Mouse (Mus musculus) limb, embryonic 11.5 days (tissue): ENCODE measurements around the gene Odf3b. TPM values are rescaled to one million over a fixed set of nuclear protein-coding genes. Genes with fewer than 3 reads are reported as not detected.

Experiments used
- ATAC-seq: fragments of 200-750 bp; cut with Nextera tagmentation; 2 replicates; pipeline ENCODE4 v1.8.0; 2017; ENCODE audit warnings: low read depth; ENCODE audit not compliant: insufficient number of reproducible peaks, low FRiP score, low TSS enrichment
- DNase-seq: peaks from one replicate; pipeline ENCODE4 v3.0.0-alpha.2; 2015; ENCODE audit warnings: low spot score
- H3K27ac ChIP-seq: fragments of 300-500 bp; sonication (generic); replicated peaks from 2 replicates; pipeline ENCODE4 v1.5.1; 2014; ENCODE audit warnings: low read depth, mild to moderate bottlenecking, low read length
- H3K27me3 ChIP-seq: fragments of 300-500 bp; sonication (generic); 2 replicates; pipeline ENCODE4 v1.6.1; 2014; ENCODE audit warnings: mild to moderate bottlenecking, low read length, mixed read lengths; ENCODE audit not compliant: control insufficient read depth, insufficient read depth
- H3K36me3 ChIP-seq: fragments of 300-500 bp; sonication (generic); 2 replicates; pipeline ENCODE4 v1.6.1; 2014; ENCODE audit warnings: mild to moderate bottlenecking, low read length, moderate library complexity, mixed read lengths; ENCODE audit not compliant: control insufficient read depth, insufficient read depth
- H3K4me1 ChIP-seq: fragments of 300-500 bp; sonication (generic); 2 replicates; pipeline ENCODE4 v1.6.1; 2014; ENCODE audit warnings: low read length, mixed read lengths; ENCODE audit not compliant: control insufficient read depth, insufficient read depth
- H3K4me2 ChIP-seq: fragments of 300-500 bp; sonication (generic); 2 replicates; pipeline ENCODE4 v1.6.1; 2014; ENCODE audit warnings: low read depth, mild to moderate bottlenecking, moderate library complexity; ENCODE audit not compliant: severe bottlenecking
- H3K4me3 ChIP-seq: fragments of 300-500 bp; sonication (generic); 2 replicates; pipeline ENCODE4 v1.5.1; 2014; ENCODE audit warnings: low read depth, low read length
- H3K9ac ChIP-seq: fragments of 300-500 bp; sonication (generic); 2 replicates; pipeline ENCODE4 v1.6.1; 2014; ENCODE audit warnings: mild to moderate bottlenecking, low read length
- H3K9me3 ChIP-seq: fragments of 300-500 bp; sonication (generic); 2 replicates; pipeline ENCODE4 v1.6.1; 2016; ENCODE audit warnings: low read length; ENCODE audit not compliant: control insufficient read depth
- WGBS: fragments of 180-500 bp; shearing (Covaris S2); extraction: QIAGEN DNeasy Blood & Tissue Kit; methylation state at CpG from one replicate; pipeline ENCODE4 v1.1.7; 2014; 5-methylcytosine and 5-hydroxymethylcytosine counted together
- polyA plus RNA-seq: library from polyadenylated mRNA; unstranded; fragments of >200 nt; fragmentation: Nextera tagmentation; extraction: Ambion mirVana; gene quantifications from 2 replicates; pipeline ENCODE4 v1.2.1, GENCODE M21; 2014

Gene Odf3b
- polyA plus RNA-seq, 1 experiment from 2014 or later: not detected

DNA sequence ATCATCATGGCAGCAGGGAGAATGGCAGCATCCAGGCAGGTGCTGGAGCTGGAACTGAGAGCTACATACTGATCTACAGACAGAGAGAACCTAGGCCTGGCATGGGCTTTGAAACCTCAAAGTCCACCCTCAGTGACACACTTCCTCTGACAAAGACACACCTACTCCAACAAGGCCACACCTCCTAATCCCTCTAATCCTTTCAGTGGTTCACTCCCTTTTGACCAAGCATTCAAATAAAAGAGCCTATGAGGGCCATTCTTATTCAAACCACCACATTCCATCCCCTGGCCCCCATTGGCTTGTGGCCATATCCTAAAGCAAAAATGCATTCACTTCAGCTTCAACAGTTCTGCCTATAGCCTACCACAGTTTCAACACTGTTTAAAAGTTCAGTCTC is 27.6 kb upstream of the Odf3b start:
- ATAC-seq (no peak), DNase-seq (no peak)
- no peak overlapping the region for H3K4me2 ChIP-seq
- H3K4me3 ChIP-seq: no peak overlapping the region
- H3K4me1 ChIP-seq: no peaks in the 10 kb centered on the region
- no peaks in the 10 kb centered on the region for H3K36me3 ChIP-seq
- no peak overlapping the region for H3K9ac ChIP-seq
- H3K27me3 ChIP-seq: no peaks in the 10 kb centered on the region
- no peak overlapping the region for H3K27ac ChIP-seq
- no peaks in the 10 kb centered on the region for H3K9me3 ChIP-seq

GRCm38 (mm10) chr15:89404831-89405623 is 25.9 kb upstream of the Odf3b start:
- Histone ChIP-seq H3K9me3 (no peaks in the 10 kb centered on the region), H3K27me3 (no peaks in the 10 kb centered on the region), H3K4me2 (no peak overlapping the region), H3K36me3 (no peaks in the 10 kb centered on the region), H3K27ac (no peak overlapping the region), H3K9ac (no peak overlapping the region), H3K4me1 (no peaks in the 10 kb centered on the region), H3K4me3 (no peak overlapping the region)
- ATAC-seq: no peak
- WGBS: 84% methylated on average over 10 of the region's 10 CpGs
- DNase-seq: no peak

DNA sequence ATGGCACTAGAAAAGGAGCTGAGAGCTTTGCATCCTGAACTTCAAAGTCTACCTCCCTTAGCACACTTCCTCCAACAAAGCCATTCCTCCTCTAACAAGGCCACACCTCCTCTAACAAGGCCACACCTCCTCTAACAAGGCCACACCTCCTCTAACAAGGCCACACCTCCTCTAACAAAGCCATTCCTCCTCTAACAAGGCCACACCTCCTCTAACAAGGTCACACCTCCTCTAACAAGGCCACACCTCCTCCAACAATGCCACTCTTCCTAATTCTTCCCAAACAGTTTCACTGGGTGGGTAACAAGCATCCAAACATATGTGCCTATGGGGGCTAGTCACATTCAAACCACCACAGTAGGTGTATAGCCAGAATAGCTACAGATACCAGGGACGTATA is 23.4 kb upstream of the Odf3b start:
- no peak overlapping the region for H3K4me3 ChIP-seq
- H3K9ac ChIP-seq: no peak overlapping the region
- no peak overlapping the region for H3K4me2 ChIP-seq
- no peaks in the 10 kb centered on the region for H3K27me3 ChIP-seq
- DNase-seq (no peak), ATAC-seq (no peak)
- H3K4me1 ChIP-seq: no peaks in the 10 kb centered on the region
- H3K27ac ChIP-seq: no peak overlapping the region
- H3K9me3 ChIP-seq: no peaks in the 10 kb centered on the region
- no peaks in the 10 kb centered on the region for H3K36me3 ChIP-seq
- 80% methylated on average over 1 of the region's 1 CpGs for WGBS

- Histone ChIP-seq H3K4me3 (no peak overlapping the region), H3K36me3 (no peaks in the 10 kb centered on the region), H3K9me3 (no peaks in the 10 kb centered on the region), H3K4me1 (no peaks in the 10 kb centered on the region), H3K27me3 (no peaks in the 10 kb centered on the region), H3K27ac (no peak overlapping the region), H3K4me2 (no peak overlapping the region), H3K9ac (no peak overlapping the region)
- ATAC-seq: no peak
- WGBS: 82% methylated on average over 1 of the region's 1 CpGs
- no peak for DNase-seq
Measured at GRCm38 (mm10) chr15:89399716-89400115, 20.6 kb upstream of the Odf3b start.

GRCm38 (mm10) chr15:89398146-89398545 is 19.1 kb upstream of the Odf3b start:
- Histone ChIP-seq H3K4me1 (no peaks in the 10 kb centered on the region), H3K36me3 (no peaks in the 10 kb centered on the region), H3K4me3 (no peak overlapping the region), H3K27me3 (no peaks in the 10 kb centered on the region), H3K9ac (no peak overlapping the region), H3K4me2 (no peak overlapping the region), H3K27ac (no peak overlapping the region), H3K9me3 (no peaks in the 10 kb centered on the region)
- WGBS: 85% methylated on average over 2 of the region's 2 CpGs
- DNase-seq (no peak), ATAC-seq (no peak)

DNA sequence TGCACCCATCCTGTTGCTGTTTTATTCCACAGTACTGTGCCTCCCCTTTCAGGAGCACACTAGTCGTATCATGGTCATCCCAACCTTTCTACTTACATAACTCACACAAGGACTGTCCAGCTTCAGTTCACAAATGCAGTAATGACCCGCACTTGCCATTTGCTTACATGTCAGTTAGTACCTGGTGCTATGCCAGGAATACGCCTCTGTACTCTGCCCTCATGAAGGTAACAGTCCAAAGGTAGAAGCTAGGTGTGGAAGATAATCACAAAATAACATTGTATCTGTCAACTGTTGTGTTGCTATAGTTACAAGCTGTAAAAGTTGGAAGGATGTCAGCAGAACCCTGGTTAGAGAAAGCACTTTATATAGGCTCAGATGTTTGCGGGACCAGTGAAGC is 17.8 kb upstream of the Odf3b start:
- H3K4me2 ChIP-seq: no peak overlapping the region
- no peaks in the 10 kb centered on the region for H3K36me3 ChIP-seq
- no peaks in the 10 kb centered on the region for H3K4me1 ChIP-seq
- H3K27me3 ChIP-seq: no peaks in the 10 kb centered on the region
- ATAC-seq (no peak), DNase-seq (no peak)
- H3K4me3 ChIP-seq: no peak overlapping the region
- 87% methylated on average over 4 of the region's 4 CpGs for WGBS
- no peak overlapping the region for H3K27ac ChIP-seq
- no peak overlapping the region for H3K9ac ChIP-seq
- no peaks in the 10 kb centered on the region for H3K9me3 ChIP-seq

- no peaks in the 10 kb centered on the region for H3K27me3 ChIP-seq
- H3K9ac ChIP-seq: no peak overlapping the region
- ATAC-seq (no peak), DNase-seq (no peak)
- no peaks in the 10 kb centered on the region for H3K4me1 ChIP-seq
- no peaks in the 10 kb centered on the region for H3K9me3 ChIP-seq
- no peaks in the 10 kb centered on the region for H3K36me3 ChIP-seq
- 90% methylated on average over 10 of the region's 10 CpGs for WGBS
- H3K4me2 ChIP-seq: no peak overlapping the region
- no peak overlapping the region for H3K27ac ChIP-seq
- no peak overlapping the region for H3K4me3 ChIP-seq
Measured at GRCm38 (mm10) chr15:89390081-89390480, 11.0 kb upstream of the Odf3b start.

- Histone ChIP-seq H3K36me3 (no peaks in the 10 kb centered on the region), H3K9ac (no peak overlapping the region), H3K4me3 (no peak overlapping the region), H3K9me3 (no peaks in the 10 kb centered on the region), H3K4me1 (no peaks in the 10 kb centered on the region), H3K27me3 (no peaks in the 10 kb centered on the region), H3K4me2 (no peak overlapping the region), H3K27ac (no peak overlapping the region)
- ATAC-seq (no peak), DNase-seq (no peak)
- WGBS: 47% methylated on average over 12 of the region's 12 CpGs
Measured at GRCm38 (mm10) chr15:89387127-89387526, 8.0 kb upstream of the Odf3b start.

- H3K9ac ChIP-seq: no peak within 1 kb of the TSS
- no peak within 1 kb of the TSS for H3K4me3 ChIP-seq
- no peaks in the 10 kb centered on the region for H3K4me1 ChIP-seq
- H3K27ac ChIP-seq: no peak within 1 kb of the TSS
- H3K9me3 ChIP-seq: no peaks in the 10 kb centered on the region
- WGBS: 87% methylated on average over 7 of the region's 7 CpGs
- DNase-seq (no peak), ATAC-seq (no peak)
- no peak within 1 kb of the TSS for H3K4me2 ChIP-seq
- no peaks in the 10 kb centered on the region for H3K36me3 ChIP-seq
- peaks cover 4% of the 10 kb centered on the region for H3K27me3 ChIP-seq
Measured at GRCm38 (mm10) chr15:89384617-89385016, 5.5 kb upstream of the Odf3b start, which contains the start of gene Klhdc7b. Gene Klhdc7b, plus strand, starts transcription at chr15:89384917.
